Mouse (Mus musculus) brain, embryonic 14.5 days (tissue): ENCODE measurements at regions not wholly inside any gene's neighbourhood (a gene's known extent, or its start where the extent isn't known, plus 50 kb on each side); places are given as distances from the start of the nearest gene placed in this dataset.

ENCODE experiments used
- CTCF ChIP-seq: fragments of 200-500 bp; IDR thresholded peaks from 2 replicates; pipeline ENCODE4 v1.5.1; 2012; ENCODE audit warnings: inconsistent platforms, mild to moderate bottlenecking, moderate library complexity, borderline replicate concordance; ENCODE audit not compliant: insufficient read depth, insufficient read length; ENCODE audit errors: extremely low read depth
- POLR2A ChIP-seq: fragments of 200-500 bp; IDR thresholded peaks from 2 replicates; pipeline ENCODE4 v1.6.1; 2012; ENCODE audit warnings: mild to moderate bottlenecking, inconsistent platforms, borderline replicate concordance; ENCODE audit not compliant: poor library complexity, insufficient read depth, insufficient read length, severe bottlenecking; ENCODE audit errors: extremely low read depth

DNA sequence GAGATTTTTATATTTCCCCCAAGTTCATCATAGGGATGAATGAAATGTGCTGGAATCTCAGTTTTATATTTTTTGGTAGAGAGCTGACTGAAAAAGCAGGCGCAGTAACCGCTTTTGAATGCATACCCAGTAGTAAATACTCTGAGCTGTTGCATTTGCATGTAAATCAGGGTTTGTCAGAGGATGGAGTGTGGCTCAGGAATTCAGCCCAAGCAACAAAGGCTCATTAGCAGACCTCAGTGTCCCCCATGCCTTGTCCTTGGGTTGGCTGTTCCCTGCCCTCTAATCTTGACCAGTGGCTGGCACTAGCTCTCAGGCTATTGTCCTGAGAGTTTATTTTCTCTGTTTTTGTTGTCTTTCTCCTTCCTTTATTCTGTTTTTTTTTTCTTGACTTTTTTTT, 258.4 kb downstream of the Slc4a3 start:
- no peak for TF ChIP-seq CTCF
- no peak for TF ChIP-seq POLR2A
